Mouse (Mus musculus) kidney, postnatal 10 days (tissue): ENCODE results near the gene Fndc10.

Source experiments
- DNase-seq: peaks from one replicate; pipeline ENCODE4 v3.0.0; 2021; ENCODE audit warnings: mixed read lengths

The Fndc10 gene

GRCm38 (mm10) chr4:155690571-155691375, 3.4 kb upstream of the Fndc10 start:
- DNase-seq: no peak

- no peak for DNase-seq
Measured at GRCm38 (mm10) chr4:155692421-155692820, 1.7 kb upstream of the Fndc10 start.

- peak; percentile 76 for DNase-seq
Measured at GRCm38 (mm10) chr4:155694482-155695401, 600 bp downstream of the Fndc10 start.

- DNase-seq: no peak
Measured at GRCm38 (mm10) chr4:155695531-155696062, 1.5 kb downstream of the Fndc10 start.

GRCm38 (mm10) chr4:155696261-155697255, 2.4 kb downstream of the Fndc10 start:
- no peak for DNase-seq

- no peak for DNase-seq
Measured at GRCm38 (mm10) chr4:155700425-155700824, 6.3 kb downstream of the Fndc10 start.

- no peak for DNase-seq
Measured at GRCm38 (mm10) chr4:155703425-155703929, 9.3 kb downstream of the Fndc10 start.

GRCm38 (mm10) chr4:155704721-155705591, 10.8 kb downstream of the Fndc10 start, which contains the start of gene Ssu72:
Gene Ssu72 (plus strand): TSS chr4:155704800.
- peak; percentile 97 for DNase-seq

GRCm38 (mm10) chr4:155705592-155705929, 11.4 kb downstream of the Fndc10 start:
- DNase-seq: no peak

- no peak for DNase-seq
Measured at GRCm38 (mm10) chr4:155708582-155708981, 14.4 kb downstream of the Fndc10 start.

GRCm38 (mm10) chr4:155708988-155709387, 14.8 kb downstream of the Fndc10 start:
- DNase-seq: no peak

GRCm38 (mm10) chr4:155710521-155711252, 16.5 kb downstream of the Fndc10 start:
- DNase-seq: peak; percentile 35

- DNase-seq: peak; percentile 33
Measured at GRCm38 (mm10) chr4:155721668-155722083, 27.5 kb downstream of the Fndc10 start.

GRCm38 (mm10) chr4:155727993-155728392, 33.9 kb downstream of the Fndc10 start:
- no peak for DNase-seq

GRCm38 (mm10) chr4:155733267-155733666, 39.1 kb downstream of the Fndc10 start:
- DNase-seq: no peak

GRCm38 (mm10) chr4:155734350-155734941, 40.3 kb downstream of the Fndc10 start, which contains the start of gene Tmem240:
Gene Tmem240 (plus strand): TSS chr4:155734800.
- peak; percentile 93 for DNase-seq

- peak; percentile 65 for DNase-seq
Measured at GRCm38 (mm10) chr4:155734951-155735702, 41.0 kb downstream of the Fndc10 start.

- no peak for DNase-seq
Measured at GRCm38 (mm10) chr4:155735788-155736187, 41.6 kb downstream of the Fndc10 start.

GRCm38 (mm10) chr4:155736421-155736820, 42.3 kb downstream of the Fndc10 start:
- DNase-seq: no peak
